Mouse (Mus musculus): ENCODE results near the gene Tln2. TPM values are rescaled to one million over a fixed set of nuclear protein-coding genes. Genes with fewer than 3 reads are reported as not detected.

The Tln2 gene
- total and polyA plus RNA-seq, 2 experiments from 2014 or later: 31.3 to 45.9 TPM

DNA sequence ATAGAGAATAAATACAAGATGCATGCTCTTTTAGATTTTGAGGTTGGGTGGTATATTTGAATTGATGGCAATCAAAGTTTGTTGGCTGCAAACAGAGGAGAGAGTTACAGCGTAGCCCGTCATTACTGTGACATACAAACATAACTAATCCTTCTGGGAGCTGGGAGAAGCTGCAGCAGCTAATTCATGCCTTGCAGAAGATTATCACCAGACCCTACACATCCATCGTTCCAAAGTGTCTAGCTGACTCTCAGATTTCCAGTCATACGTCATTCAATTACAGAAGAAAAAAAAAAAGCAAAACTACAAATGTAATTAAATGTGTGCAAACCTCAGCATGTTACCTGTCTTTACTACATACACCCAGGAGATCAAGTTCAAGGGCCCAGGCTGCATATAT is 372.3 kb downstream of the Tln2 start:
- DNase-seq: no peak
- Histone ChIP-seq H3K36me3 (ENCODE audit: insufficient read depth) (no peaks in the 10 kb centered on the region), H3K27me3 (ENCODE audit: insufficient read depth, low read length) (no peaks in the 10 kb centered on the region), H3K9ac (no peak overlapping the region), H3K4me1 (ENCODE audit: insufficient read depth) (no peaks in the 10 kb centered on the region), H3K4me2 (ENCODE audit: low read depth) (no peak overlapping the region), H3K4me3 (ENCODE audit: low read depth, low read length) (no peak overlapping the region), H3K27ac (ENCODE audit: low read depth, low read length) (no peak overlapping the region), H3K9me3 (ENCODE audit: low read length) (no peaks in the 10 kb centered on the region)
- no peak for ATAC-seq
- TF ChIP-seq CTCF (IDR thresholded peaks at IDR 0.05; ENCODE audit: low read depth): no peak
- WGBS: 68% methylated on average over 4 of the region's 4 CpGs

DNA sequence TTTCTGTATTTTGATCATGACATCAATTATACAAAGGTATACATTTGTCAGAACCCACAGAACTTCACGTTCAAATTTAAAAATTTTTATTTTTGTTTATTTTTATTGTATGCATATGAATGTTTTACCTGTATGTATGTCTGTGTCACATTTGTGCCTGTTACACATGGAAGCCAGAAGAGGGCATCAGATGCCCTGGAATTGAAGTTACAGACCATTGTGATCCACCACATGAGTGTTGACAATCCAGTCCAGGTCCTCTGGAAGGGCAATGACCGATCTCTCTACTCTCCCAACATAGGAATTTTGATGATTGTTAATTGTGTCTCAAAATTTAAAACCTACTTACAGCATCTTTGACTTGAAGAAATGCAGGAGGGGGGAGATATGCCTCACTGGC is 374.9 kb downstream of the Tln2 start:
- 90% methylated on average over 2 of the region's 2 CpGs for WGBS
- ATAC-seq (no peak), DNase-seq (no peak)
- Histone ChIP-seq H3K4me1 (ENCODE audit: insufficient read depth) (no peaks in the 10 kb centered on the region), H3K27ac (ENCODE audit: low read depth, low read length) (no peak overlapping the region), H3K36me3 (ENCODE audit: insufficient read depth) (no peaks in the 10 kb centered on the region), H3K9me3 (ENCODE audit: low read length) (no peaks in the 10 kb centered on the region), H3K27me3 (ENCODE audit: insufficient read depth, low read length) (no peaks in the 10 kb centered on the region), H3K4me2 (ENCODE audit: low read depth) (no peak overlapping the region), H3K9ac (no peak overlapping the region), H3K4me3 (ENCODE audit: low read depth, low read length) (no peak overlapping the region)
- TF ChIP-seq CTCF (IDR thresholded peaks at IDR 0.05; ENCODE audit: low read depth): no peak; the same call in 1 of the 2 replicates

GRCm38 (mm10) chr9:67183520-67183919 is 376.0 kb downstream of the Tln2 start:
- Histone ChIP-seq H3K9ac (no peak overlapping the region), H3K4me1 (ENCODE audit: insufficient read depth) (no peaks in the 10 kb centered on the region), H3K9me3 (ENCODE audit: low read length) (no peaks in the 10 kb centered on the region), H3K4me2 (ENCODE audit: low read depth) (no peak overlapping the region), H3K27ac (ENCODE audit: low read depth, low read length) (no peak overlapping the region), H3K4me3 (ENCODE audit: low read depth, low read length) (no peak overlapping the region), H3K27me3 (ENCODE audit: insufficient read depth, low read length) (no peaks in the 10 kb centered on the region), H3K36me3 (ENCODE audit: insufficient read depth) (no peaks in the 10 kb centered on the region)
- WGBS: 92% methylated on average over 2 of the region's 2 CpGs
- TF ChIP-seq CTCF (IDR thresholded peaks at IDR 0.05; ENCODE audit: low read depth): no peak
- ATAC-seq: no peak
- no peak for DNase-seq

DNA sequence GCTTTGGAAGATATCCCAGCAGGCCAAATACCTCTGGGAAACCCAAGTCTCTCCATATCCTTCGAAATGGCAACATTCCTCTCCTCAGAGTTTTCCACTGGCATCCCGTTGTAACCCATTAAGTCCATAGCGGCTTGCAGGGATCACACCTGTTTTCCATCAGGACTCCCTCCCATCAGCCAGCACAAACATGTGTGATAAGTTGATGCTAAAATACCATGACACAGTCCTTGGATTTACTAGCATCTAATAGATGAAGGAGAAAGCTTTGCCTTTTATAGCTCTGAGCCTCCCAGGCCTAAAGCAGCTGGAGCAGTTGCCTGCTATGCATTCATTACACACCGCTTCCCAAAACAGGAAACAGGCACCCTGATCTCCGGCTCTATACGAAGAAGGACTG is 377.5 kb downstream of the Tln2 start:
- H3K9ac ChIP-seq: no peak overlapping the region
- TF ChIP-seq CTCF (IDR thresholded peaks at IDR 0.05; ENCODE audit: low read depth): no peak
- H3K36me3 ChIP-seq (ENCODE audit: insufficient read depth): no peaks in the 10 kb centered on the region
- no peak overlapping the region for H3K27ac ChIP-seq (ENCODE audit: low read depth, low read length)
- no peak overlapping the region for H3K4me3 ChIP-seq (ENCODE audit: low read depth, low read length)
- 83% methylated on average over 6 of the region's 6 CpGs for WGBS
- no peaks in the 10 kb centered on the region for H3K9me3 ChIP-seq (ENCODE audit: low read length)
- no peak for ATAC-seq
- DNase-seq: no peak
- H3K4me2 ChIP-seq (ENCODE audit: low read depth): no peak overlapping the region
- no peaks in the 10 kb centered on the region for H3K27me3 ChIP-seq (ENCODE audit: insufficient read depth, low read length)
- H3K4me1 ChIP-seq (ENCODE audit: insufficient read depth): no peaks in the 10 kb centered on the region

GRCm38 (mm10) chr9:67178709-67179108 is 380.8 kb downstream of the Tln2 start:
- 76% methylated on average over 1 of the region's 1 CpGs for WGBS
- H3K36me3 ChIP-seq (ENCODE audit: insufficient read depth): no peaks in the 10 kb centered on the region
- no peak overlapping the region for H3K27ac ChIP-seq (ENCODE audit: low read depth, low read length)
- no peaks in the 10 kb centered on the region for H3K27me3 ChIP-seq (ENCODE audit: insufficient read depth, low read length)
- no peak for ATAC-seq
- H3K4me3 ChIP-seq (ENCODE audit: low read depth, low read length): no peak overlapping the region
- no peaks in the 10 kb centered on the region for H3K9me3 ChIP-seq (ENCODE audit: low read length)
- no peak for DNase-seq
- no peak overlapping the region for H3K9ac ChIP-seq
- no peak for TF ChIP-seq CTCF (IDR thresholded peaks at IDR 0.05; ENCODE audit: low read depth)
- H3K4me1 ChIP-seq (ENCODE audit: insufficient read depth): no peaks in the 10 kb centered on the region
- no peak overlapping the region for H3K4me2 ChIP-seq (ENCODE audit: low read depth)

- H3K4me1 ChIP-seq (ENCODE audit: insufficient read depth): no peaks in the 10 kb centered on the region
- DNase-seq (no peak), ATAC-seq (no peak)
- H3K27ac ChIP-seq (ENCODE audit: low read depth, low read length): no peak overlapping the region
- no peaks in the 10 kb centered on the region for H3K27me3 ChIP-seq (ENCODE audit: insufficient read depth, low read length)
- H3K4me3 ChIP-seq (ENCODE audit: low read depth, low read length): no peak overlapping the region
- H3K9me3 ChIP-seq (ENCODE audit: low read length): no peaks in the 10 kb centered on the region
- no peak overlapping the region for H3K4me2 ChIP-seq (ENCODE audit: low read depth)
- WGBS: 82% methylated on average over 5 of the region's 5 CpGs
- no peak for TF ChIP-seq CTCF (IDR thresholded peaks at IDR 0.05; ENCODE audit: low read depth)
- no peak overlapping the region for H3K9ac ChIP-seq
- H3K36me3 ChIP-seq (ENCODE audit: insufficient read depth): no peaks in the 10 kb centered on the region
Measured at GRCm38 (mm10) chr9:67178203-67178602, 381.3 kb downstream of the Tln2 start.

DNA sequence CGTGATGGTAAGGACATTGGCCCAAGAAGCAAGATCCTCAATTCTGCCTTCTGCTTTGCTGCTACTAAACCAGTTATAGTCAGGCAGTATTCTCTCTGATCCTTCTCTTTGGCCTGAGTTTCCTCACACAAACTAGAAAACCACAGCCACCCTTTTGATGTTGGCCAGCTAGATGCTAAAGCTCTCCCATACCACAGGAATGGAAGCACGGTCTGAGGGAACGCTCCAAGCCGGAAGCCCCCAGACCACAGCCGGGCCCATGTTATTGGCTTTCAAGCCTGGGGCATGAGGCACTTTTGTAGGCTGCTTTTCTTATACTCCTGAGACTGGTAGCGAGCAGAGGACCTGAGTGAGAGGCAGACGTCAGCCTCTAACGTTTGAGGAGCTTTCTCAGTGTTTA is 383.4 kb downstream of the Tln2 start:
- Histone ChIP-seq H3K4me2 (ENCODE audit: low read depth) (no peak overlapping the region), H3K36me3 (ENCODE audit: insufficient read depth) (no peaks in the 10 kb centered on the region), H3K4me1 (ENCODE audit: insufficient read depth) (no peaks in the 10 kb centered on the region), H3K27ac (ENCODE audit: low read depth, low read length) (no peak overlapping the region), H3K9me3 (ENCODE audit: low read length) (no peaks in the 10 kb centered on the region), H3K4me3 (ENCODE audit: low read depth, low read length) (no peak overlapping the region), H3K27me3 (ENCODE audit: insufficient read depth, low read length) (no peaks in the 10 kb centered on the region), H3K9ac (no peak overlapping the region)
- 89% methylated on average over 8 of the region's 8 CpGs for WGBS
- TF ChIP-seq CTCF (IDR thresholded peaks at IDR 0.05; ENCODE audit: low read depth): no peak
- ATAC-seq (no peak), DNase-seq (no peak)

DNA sequence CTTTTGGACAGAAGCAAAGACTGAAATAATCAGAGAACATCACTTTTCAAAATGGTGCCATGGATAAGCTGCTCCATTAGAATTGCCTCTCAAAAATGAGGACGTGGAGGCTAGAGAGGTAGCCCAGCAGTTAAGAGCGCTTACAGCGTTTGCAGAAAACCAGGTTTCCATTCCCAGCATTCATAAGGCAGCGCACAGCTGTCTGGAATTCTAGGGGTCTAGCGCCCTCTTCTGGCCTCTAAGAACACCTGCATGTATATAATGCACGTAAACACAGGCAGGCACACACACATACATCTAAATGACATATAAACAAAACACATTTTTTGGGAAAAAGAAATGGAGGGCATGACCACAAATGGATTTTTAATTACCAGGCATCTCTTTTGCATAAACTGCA is 385.7 kb downstream of the Tln2 start:
- H3K27me3 ChIP-seq (ENCODE audit: insufficient read depth, low read length): no peaks in the 10 kb centered on the region
- no peak overlapping the region for H3K27ac ChIP-seq (ENCODE audit: low read depth, low read length)
- TF ChIP-seq CTCF (IDR thresholded peaks at IDR 0.05; ENCODE audit: low read depth): no peak
- no peaks in the 10 kb centered on the region for H3K4me1 ChIP-seq (ENCODE audit: insufficient read depth)
- WGBS: 92% methylated on average over 6 of the region's 6 CpGs
- ATAC-seq: no peak
- no peak overlapping the region for H3K9ac ChIP-seq
- H3K36me3 ChIP-seq (ENCODE audit: insufficient read depth): no peaks in the 10 kb centered on the region
- no peak for DNase-seq
- H3K4me3 ChIP-seq (ENCODE audit: low read depth, low read length): no peak overlapping the region
- H3K9me3 ChIP-seq (ENCODE audit: low read length): no peaks in the 10 kb centered on the region
- H3K4me2 ChIP-seq (ENCODE audit: low read depth): no peak overlapping the region
